Mouse (Mus musculus) heart, adult 2 months (tissue): ENCODE measurements around the gene Ube2l3. TPM values are rescaled to one million over a fixed set of nuclear protein-coding genes. Genes with fewer than 3 reads are reported as not detected.
"Not testable (repeated sequence)": the region's sequence is repeated elsewhere in the genome, so short reads cannot be mapped to it uniquely, and the experiment has no call there.

Source experiments
- DNase-seq, 2 experiments: peaks; one replicate each; pipeline ENCODE4 v3.0.0; 2021
- H3K27ac ChIP-seq: fragments of 200-600 bp; 2 replicates; pipeline ENCODE4 v1.8.1; 2022
- H3K27me3 ChIP-seq: fragments of 200-500 bp; 2 replicates; pipeline ENCODE4 v1.6.1; 2012; ENCODE audit warnings: mild to moderate bottlenecking, low read length, inconsistent platforms, mixed read lengths; ENCODE audit not compliant: control insufficient read depth, insufficient read depth
- H3K36me3 ChIP-seq: fragments of 200-500 bp; 2 replicates; pipeline ENCODE4 v1.6.1; 2012; ENCODE audit warnings: low read length, inconsistent platforms; ENCODE audit not compliant: control insufficient read depth, insufficient read depth
- H3K4me1 ChIP-seq: fragments of 200-500 bp; 2 replicates; pipeline ENCODE4 v1.6.1; 2011; ENCODE audit warnings: low read length; ENCODE audit not compliant: control insufficient read depth, insufficient read depth
- H3K4me3 ChIP-seq: fragments of 200-600 bp; 2 replicates; pipeline ENCODE4 v1.8.1; 2022
- H3K79me2 ChIP-seq: fragments of 200-500 bp; replicated peaks from 2 replicates; pipeline ENCODE4 v1.6.1; 2012; ENCODE audit warnings: mild to moderate bottlenecking, inconsistent platforms, low read length, moderate library complexity, mixed read lengths; ENCODE audit not compliant: control insufficient read depth, insufficient read depth
- H3K9ac ChIP-seq: fragments of 200-500 bp; 2 replicates; pipeline ENCODE4 v1.6.1; 2012; ENCODE audit warnings: low read depth, mild to moderate bottlenecking, control low read depth, inconsistent platforms, low read length, mixed read lengths
- CTCF ChIP-seq: fragments of 200-600 bp; IDR thresholded peaks from 2 replicates; pipeline ENCODE4 v1.8.1; 2022; ENCODE audit warnings: antibody characterized with exemption, mild to moderate bottlenecking, moderate library complexity
- EP300 ChIP-seq: fragments of 200-500 bp; IDR thresholded peaks from 2 replicates; pipeline ENCODE4 v1.6.1; 2011; ENCODE audit warnings: low read depth, low read length, control low read depth; ENCODE audit not compliant: insufficient read depth
- POLR2A ChIP-seq: fragments of 200-500 bp; IDR thresholded peaks from 2 replicates; pipeline ENCODE4 v1.6.1; 2011; ENCODE audit warnings: mild to moderate bottlenecking, low read depth, low read length, control low read depth; ENCODE audit not compliant: insufficient read depth
- WGBS: fragments of 180-500 bp; shearing (Covaris S2); methylation state at CpG from one replicate; pipeline ENCODE4 v1.1.7; 2018; 5-methylcytosine and 5-hydroxymethylcytosine counted together
- intact Hi-C: fragments of 180-260 bp; cut with DNase I; formaldehyde crosslinking; loops from one replicate; pipeline ENCODE4 v1.15.1; 2025
- polyA plus RNA-seq: library from polyadenylated mRNA; depleted of rRNA; stranded (reverse); fragments of >200 nt; gene quantifications from 2 replicates; pipeline ENCODE4 v1.2.3, GENCODE M21; 2012
- total RNA-seq, 2 experiments: library from RNA; stranded (reverse); gene quantifications; 2 replicates each; pipeline ENCODE4 v1.2.3; 2021

The Ube2l3 gene
- total and polyA plus RNA-seq, 3 experiments: 55.0 to 112 (median 102) TPM

DNA sequence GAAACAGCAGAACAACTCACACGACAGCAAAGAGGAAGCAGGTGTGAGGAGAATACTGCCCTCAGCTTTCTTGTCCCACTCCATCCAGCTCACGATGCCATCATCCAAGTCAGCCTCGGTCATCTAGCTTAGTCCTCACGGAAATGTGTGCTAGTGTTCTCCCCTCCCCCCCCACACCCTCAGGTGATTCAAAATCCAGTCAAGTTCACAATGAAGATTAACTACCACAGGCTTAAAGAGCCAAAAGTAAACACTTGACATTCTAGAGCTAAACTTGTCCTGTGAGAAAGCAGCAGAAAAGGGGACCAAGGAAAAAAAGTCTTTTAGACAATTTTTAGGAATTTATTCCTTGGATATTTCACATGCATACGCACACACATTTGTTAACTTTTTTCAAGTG is 34.4 kb downstream of the Ube2l3 start:
- Histone ChIP-seq H3K4me1 (no peaks in the 10 kb centered on the region), H3K9ac (no peak overlapping the region), H3K27ac (no peak overlapping the region), H3K27me3 (no peaks in the 10 kb centered on the region), H3K36me3 (peaks cover 6% of the 10 kb centered on the region), H3K4me3 (no peak overlapping the region), H3K79me2 (0 out of 2 replicates have a peak, but pooled peaks cover 2% of the 10 kb centered on the region)
- TF ChIP-seq POLR2A: no peak
- TF ChIP-seq CTCF: no peak
- TF ChIP-seq EP300: no peak
- no peak for DNase-seq
- intact Hi-C loops: no loop called here
- 86% methylated on average over 5 of the region's 5 CpGs for WGBS

DNA sequence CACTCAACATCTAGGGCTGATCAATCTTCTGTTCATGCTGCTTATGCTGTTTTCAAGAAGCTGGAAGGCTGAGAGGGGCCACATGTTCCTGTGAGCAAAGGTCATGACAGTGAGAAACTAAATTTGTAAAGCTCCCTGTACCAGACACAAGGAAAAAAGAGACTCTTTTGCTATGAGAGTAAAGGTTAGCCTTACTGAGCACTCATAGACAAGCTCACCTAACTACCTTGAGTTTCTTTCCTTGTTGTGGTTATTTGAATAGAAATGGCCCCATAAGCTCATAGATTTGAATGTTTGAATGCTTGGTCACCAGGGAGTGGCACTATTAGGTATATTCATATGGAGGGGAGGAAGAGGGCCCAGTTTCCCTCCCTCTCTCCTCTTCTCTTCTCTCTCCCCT is 35.3 kb downstream of the Ube2l3 start:
- intact Hi-C loops: no loop called here
- Histone ChIP-seq H3K4me3 (no peak overlapping the region), H3K27ac (no peak overlapping the region), H3K27me3 (no peaks in the 10 kb centered on the region), H3K79me2 (0 out of 2 replicates have a peak, but pooled peaks cover 2% of the 10 kb centered on the region), H3K4me1 (no peaks in the 10 kb centered on the region), H3K9ac (no peak overlapping the region), H3K36me3 (peaks cover 6% of the 10 kb centered on the region)
- no peak for DNase-seq
- TF ChIP-seq EP300: no peak

DNA sequence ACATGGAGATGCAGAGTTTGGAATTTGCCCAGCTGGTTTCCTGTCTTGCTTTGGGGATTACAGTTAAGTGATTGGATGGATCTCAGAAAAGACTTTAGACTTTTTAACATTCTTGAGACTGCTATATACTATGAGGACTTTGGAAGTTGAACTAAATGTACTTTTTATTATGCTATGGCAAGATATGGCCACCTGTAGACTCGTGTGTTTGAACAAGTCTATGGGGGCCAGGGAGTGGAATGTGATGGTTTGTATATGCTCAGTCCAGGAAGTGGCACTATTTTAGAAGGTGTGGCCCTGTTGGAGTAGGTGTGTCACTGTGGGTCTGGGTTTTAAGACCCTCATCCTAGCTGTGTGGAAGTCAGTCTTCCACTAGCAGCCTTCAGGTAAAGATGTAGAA is 37.0 kb downstream of the Ube2l3 start:
- H3K4me1 ChIP-seq, H3K27ac ChIP-seq, H3K27me3 ChIP-seq, H3K36me3 ChIP-seq, H3K4me3 ChIP-seq, H3K9ac ChIP-seq, intact Hi-C loops, DNase-seq, H3K79me2 ChIP-seq: not testable (repeated sequence)
- 87% methylated on average over 1 of the region's 1 CpGs for WGBS

DNA sequence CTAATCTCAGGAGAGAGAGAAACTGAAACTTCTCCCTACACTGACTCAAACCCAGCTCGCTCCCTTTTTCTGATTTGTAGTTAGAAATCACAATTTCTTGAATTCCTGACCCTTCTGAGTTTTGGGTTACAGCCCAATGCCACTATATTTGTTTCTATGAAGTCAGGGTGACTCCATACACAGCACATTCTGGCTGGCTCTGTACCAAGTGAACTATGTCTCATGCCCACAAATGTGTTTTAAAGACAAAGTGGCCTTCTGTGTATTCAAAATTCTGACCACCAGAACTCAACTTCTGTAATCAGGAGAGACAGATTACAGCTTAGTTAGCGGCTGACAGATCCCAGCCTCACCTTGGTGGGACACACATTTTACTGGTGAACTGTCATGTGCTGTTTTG is 48.1 kb downstream of the Ube2l3 start:
- no peaks in the 10 kb centered on the region for H3K4me1 ChIP-seq
- no peaks in the 10 kb centered on the region for H3K27me3 ChIP-seq
- H3K79me2 ChIP-seq: no peaks in the 10 kb centered on the region
- DNase-seq: no peak
- no peak overlapping the region for H3K9ac ChIP-seq
- no peak overlapping the region for H3K4me3 ChIP-seq
- intact Hi-C loops: loop anchor here (5.0 kb wide), 1 partner anchor 123 kb away; the partner anchor contains the start of gene Tmem191c
- H3K27ac ChIP-seq: no peak overlapping the region
- no peak for TF ChIP-seq CTCF
- no peak for TF ChIP-seq EP300
- no peak for TF ChIP-seq POLR2A
- 86% methylated on average over 2 of the region's 2 CpGs for WGBS
- H3K36me3 ChIP-seq: peaks cover 2% of the 10 kb centered on the region

DNA sequence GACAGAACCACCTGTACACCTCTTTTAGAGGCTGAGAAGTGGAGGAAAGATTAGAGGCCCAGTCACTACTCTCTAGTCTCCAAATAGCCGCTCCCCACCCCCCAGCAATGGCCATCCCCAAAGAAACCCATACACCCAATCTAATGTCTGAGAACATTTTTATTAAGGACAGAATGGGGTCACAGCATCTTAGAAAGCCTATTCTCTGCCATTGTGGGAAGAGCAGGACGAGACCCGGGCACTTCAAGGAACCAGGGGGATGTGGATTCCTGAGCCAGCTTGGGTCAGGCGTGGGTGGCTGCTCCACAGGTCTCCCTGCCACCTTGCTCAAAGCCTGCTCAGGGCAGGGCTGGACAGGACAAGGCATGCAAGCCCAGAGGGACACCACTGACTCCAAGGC is 50.6 kb downstream of the Ube2l3 start:
- Histone ChIP-seq H3K4me1 (no peaks in the 10 kb centered on the region), H3K79me2 (no peaks in the 10 kb centered on the region), H3K27me3 (no peaks in the 10 kb centered on the region), H3K27ac (no peak overlapping the region), H3K9ac (no peak overlapping the region), H3K36me3 (no peaks in the 10 kb centered on the region; the same call in 1 of the 2 replicates), H3K4me3 (no peak overlapping the region)
- no peak for DNase-seq
- WGBS: 94% methylated on average over 4 of the region's 4 CpGs
- intact Hi-C loops: loop anchor here (5.0 kb wide), 1 partner anchor 125 kb away; the partner anchor contains the start of gene Tmem191c
- TF ChIP-seq POLR2A: no peak
- no peak for TF ChIP-seq EP300
- no peak for TF ChIP-seq CTCF

DNA sequence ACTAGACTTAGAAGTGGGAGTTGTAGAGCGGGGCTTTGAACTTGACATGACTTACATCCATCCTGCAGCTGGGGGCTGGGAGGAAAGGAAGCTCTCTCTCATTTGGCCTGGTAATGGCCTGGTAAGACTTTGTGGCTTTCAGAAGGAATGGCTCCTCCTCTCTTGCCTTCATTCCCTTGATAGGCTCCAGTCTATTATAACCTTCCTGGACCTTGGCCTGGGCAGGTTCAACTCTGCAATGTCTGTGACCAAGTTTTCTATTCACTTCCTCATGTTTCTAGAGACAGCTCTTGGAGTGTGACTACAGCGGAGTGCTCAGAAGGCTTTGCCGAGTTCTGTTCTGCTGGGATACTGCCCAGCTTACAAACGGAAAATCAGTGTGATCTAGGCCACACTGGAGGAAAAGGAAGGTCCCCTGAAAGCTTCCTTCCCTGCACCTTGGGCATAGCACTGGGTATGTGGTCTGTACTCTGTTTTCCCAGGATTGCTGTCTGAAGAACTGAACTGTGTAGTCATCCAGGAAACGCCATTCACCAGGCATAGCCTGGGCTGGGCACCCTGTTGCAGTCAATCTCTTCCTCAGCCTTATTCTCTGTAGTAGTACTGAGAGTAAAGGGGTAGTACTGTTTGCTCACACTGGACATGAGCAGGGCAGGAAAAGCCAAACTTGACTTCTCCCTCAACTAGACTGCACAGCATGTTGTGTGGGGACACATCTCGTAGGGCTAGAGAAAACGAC is 51.8 kb downstream of the Ube2l3 start:
- no peaks in the 10 kb centered on the region for H3K79me2 ChIP-seq
- intact Hi-C loops: loop anchor here (5.0 kb wide), 1 partner anchor 127 kb away; the partner anchor contains the start of gene Tmem191c
- no peaks in the 10 kb centered on the region; the same call in 1 of the 2 replicates for H3K36me3 ChIP-seq
- H3K27ac ChIP-seq: no peak overlapping the region
- whole genome bisulfite sequencing: 74% methylated on average over 7 of the region's 7 CpGs
- DNase-seq: no peak
- TF ChIP-seq EP300: no peak
- no peak for TF ChIP-seq CTCF
- TF ChIP-seq POLR2A: no peak
- no peaks in the 10 kb centered on the region for H3K4me1 ChIP-seq
- H3K27me3 ChIP-seq: no peaks in the 10 kb centered on the region
- no peak overlapping the region for H3K9ac ChIP-seq
- H3K4me3 ChIP-seq: no peak overlapping the region
